Mouse (Mus musculus) brain, embryonic 14.5 days (tissue): ENCODE results near the gene D630045J12Rik.

Experiments
- CTCF ChIP-seq: fragments of 200-500 bp; IDR thresholded peaks from 2 replicates; pipeline ENCODE4 v1.5.1; 2012; ENCODE audit warnings: inconsistent platforms, mild to moderate bottlenecking, moderate library complexity, borderline replicate concordance; ENCODE audit not compliant: insufficient read depth, insufficient read length; ENCODE audit errors: extremely low read depth
- POLR2A ChIP-seq: fragments of 200-500 bp; IDR thresholded peaks from 2 replicates; pipeline ENCODE4 v1.6.1; 2012; ENCODE audit warnings: mild to moderate bottlenecking, inconsistent platforms, borderline replicate concordance; ENCODE audit not compliant: poor library complexity, insufficient read depth, insufficient read length, severe bottlenecking; ENCODE audit errors: extremely low read depth

GRCm38 (mm10) chr6:38263393-38264159, 9.8 kb upstream of the D630045J12Rik start:
- no peak for TF ChIP-seq CTCF
- no peak for TF ChIP-seq POLR2A
